Mouse (Mus musculus): ENCODE measurements at regions not wholly inside any gene's neighbourhood (a gene's known extent, or its start where the extent isn't known, plus 50 kb on each side); places are given as distances from the start of the nearest gene placed in this dataset.

DNA sequence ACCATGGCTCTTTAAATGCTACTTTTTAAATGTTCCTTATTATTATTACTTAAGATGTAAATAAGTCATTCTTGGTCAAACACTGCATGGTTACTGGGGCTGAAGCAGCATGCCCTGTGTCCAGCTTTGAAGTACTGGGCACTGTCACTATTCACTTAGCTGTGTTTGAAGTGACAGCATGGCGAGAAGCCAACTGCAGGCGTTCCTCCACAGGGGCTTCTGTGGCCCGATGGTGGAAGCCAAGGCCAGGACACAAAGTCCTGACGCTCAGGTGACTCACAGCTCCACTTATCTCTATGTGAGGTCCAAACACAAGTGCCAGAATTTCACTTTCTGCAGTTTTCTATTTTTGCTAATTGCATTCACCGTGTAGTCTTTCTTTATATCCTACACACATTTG lies 65.3 kb downstream of the Cdca7 start:
- no peak for ATAC-seq (ENCODE audit: insufficient number of reproducible peaks, insufficient read depth, low FRiP score, low TSS enrichment, low read depth)
- Histone ChIP-seq H3K4me2 (no peak overlapping the region), H3K4me1 (replicated peaks) (no peaks in the 10 kb centered on the region), H3K4me3 (replicated peaks) (no peak overlapping the region), H3K27me3 (no peaks in the 10 kb centered on the region), H3K36me3 (no peaks in the 10 kb centered on the region), H3K9me3 (no peaks in the 10 kb centered on the region), H3K9ac (replicated peaks) (no peak overlapping the region), H3K27ac (no peak overlapping the region)
- WGBS, result 77% methylated on average over 5 of the region's 5 CpGs

GRCm38 (mm10) chr2:72545453-72545852 lies 69.5 kb downstream of the Cdca7 start:
- H3K27me3 ChIP-seq, result no peaks in the 10 kb centered on the region
- no peaks in the 10 kb centered on the region for H3K4me1 ChIP-seq (replicated peaks)
- ATAC-seq (ENCODE audit: insufficient number of reproducible peaks, insufficient read depth, low FRiP score, low TSS enrichment, low read depth), result no peak
- H3K9ac ChIP-seq (replicated peaks), result no peak overlapping the region
- H3K4me3 ChIP-seq (replicated peaks), result no peak overlapping the region
- no peak overlapping the region for H3K27ac ChIP-seq
- no peaks in the 10 kb centered on the region for H3K9me3 ChIP-seq
- WGBS, result 90% methylated on average over 1 of the region's 1 CpGs
- H3K4me2 ChIP-seq, result no peak overlapping the region
- H3K36me3 ChIP-seq, result no peaks in the 10 kb centered on the region

DNA sequence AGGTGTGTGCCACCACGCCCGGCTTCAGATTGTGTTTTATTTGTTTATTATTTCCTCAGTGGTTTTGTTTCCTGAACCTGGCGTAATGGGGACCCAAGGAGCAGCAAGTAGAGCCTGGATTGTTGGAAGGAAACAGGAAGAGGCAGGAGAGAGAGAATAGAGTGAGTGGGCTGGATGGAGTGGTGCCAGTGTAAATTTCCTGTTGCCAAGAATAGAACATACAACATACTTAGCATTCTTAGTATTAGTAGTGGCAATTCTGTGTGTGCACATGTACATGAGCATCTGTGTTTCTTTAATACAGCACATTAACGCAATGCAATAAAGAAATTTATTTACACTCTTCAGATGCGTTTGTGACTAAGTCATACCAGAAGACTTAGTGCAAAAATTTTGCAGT lies 70.5 kb downstream of the Cdca7 start:
- 0 out of 2 replicates have a peak, but pooled peaks cover 6% of the 10 kb centered on the region for H3K4me1 ChIP-seq (replicated peaks)
- H3K4me3 ChIP-seq (replicated peaks), result no peak overlapping the region
- no peak overlapping the region for H3K9ac ChIP-seq (replicated peaks)
- no peak overlapping the region for H3K27ac ChIP-seq
- 74% methylated on average over 5 of the region's 5 CpGs for WGBS
- no peaks in the 10 kb centered on the region for H3K27me3 ChIP-seq
- H3K9me3 ChIP-seq, result no peaks in the 10 kb centered on the region
- H3K36me3 ChIP-seq, result no peaks in the 10 kb centered on the region
- ATAC-seq (ENCODE audit: insufficient number of reproducible peaks, insufficient read depth, low FRiP score, low TSS enrichment, low read depth), result no peak
- H3K4me2 ChIP-seq, result no peak overlapping the region

- Histone ChIP-seq H3K4me3 (replicated peaks) (no peak overlapping the region), H3K27me3 (no peaks in the 10 kb centered on the region), H3K4me1 (replicated peaks) (0 out of 2 replicates have a peak, but pooled peaks cover 8% of the 10 kb centered on the region), H3K36me3 (no peaks in the 10 kb centered on the region), H3K27ac (no peak overlapping the region), H3K9me3 (no peaks in the 10 kb centered on the region), H3K9ac (replicated peaks) (no peak overlapping the region), H3K4me2 (no peak overlapping the region)
- ATAC-seq (ENCODE audit: insufficient number of reproducible peaks, insufficient read depth, low FRiP score, low TSS enrichment, low read depth), result no peak
- WGBS, result 75% methylated on average over 4 of the region's 4 CpGs
Observed at GRCm38 (mm10) chr2:72546963-72547362, 71.0 kb downstream of the Cdca7 start.

DNA sequence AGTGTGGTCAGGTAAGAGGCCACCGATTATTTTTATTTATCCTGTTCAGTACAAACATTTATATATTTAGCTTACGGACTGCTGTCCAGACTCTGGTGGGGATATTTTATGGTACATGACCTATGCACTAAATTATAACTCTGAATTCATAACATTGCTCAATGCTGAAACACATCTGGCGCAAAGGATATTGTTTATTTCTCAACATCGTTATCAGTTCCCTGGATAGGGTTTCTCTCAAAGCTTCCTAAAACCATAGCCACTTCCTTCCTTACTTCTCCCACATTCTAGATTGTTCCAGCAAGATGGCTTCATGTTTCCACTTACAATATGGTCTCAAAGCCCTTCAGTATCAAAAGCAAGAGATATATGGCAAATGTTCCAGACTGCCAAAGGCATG lies 75.3 kb downstream of the Cdca7 start:
- ATAC-seq (ENCODE audit: insufficient number of reproducible peaks, insufficient read depth, low FRiP score, low TSS enrichment, low read depth), result no peak
- Histone ChIP-seq H3K4me2 (no peak overlapping the region), H3K4me3 (replicated peaks) (no peak overlapping the region), H3K27me3 (no peaks in the 10 kb centered on the region), H3K9ac (replicated peaks) (no peak overlapping the region), H3K36me3 (no peaks in the 10 kb centered on the region), H3K9me3 (no peaks in the 10 kb centered on the region), H3K27ac (no peak overlapping the region), H3K4me1 (replicated peaks) (peaks cover 8% of the 10 kb centered on the region; the same call in 1 of the 2 replicates)
- WGBS, result 77% methylated on average over 4 of the region's 4 CpGs

GRCm38 (mm10) chr2:72554603-72555002 lies 78.6 kb downstream of the Cdca7 start:
- Histone ChIP-seq H3K9me3 (no peaks in the 10 kb centered on the region), H3K36me3 (no peaks in the 10 kb centered on the region), H3K9ac (replicated peaks) (no peak overlapping the region), H3K27ac (no peak overlapping the region), H3K4me1 (replicated peaks) (peaks cover 37% of the 10 kb centered on the region), H3K4me2 (no peak overlapping the region), H3K27me3 (no peaks in the 10 kb centered on the region), H3K4me3 (replicated peaks) (no peak overlapping the region)
- WGBS, result 91% methylated on average over 5 of the region's 5 CpGs
- ATAC-seq (ENCODE audit: insufficient number of reproducible peaks, insufficient read depth, low FRiP score, low TSS enrichment, low read depth), result no peak

DNA sequence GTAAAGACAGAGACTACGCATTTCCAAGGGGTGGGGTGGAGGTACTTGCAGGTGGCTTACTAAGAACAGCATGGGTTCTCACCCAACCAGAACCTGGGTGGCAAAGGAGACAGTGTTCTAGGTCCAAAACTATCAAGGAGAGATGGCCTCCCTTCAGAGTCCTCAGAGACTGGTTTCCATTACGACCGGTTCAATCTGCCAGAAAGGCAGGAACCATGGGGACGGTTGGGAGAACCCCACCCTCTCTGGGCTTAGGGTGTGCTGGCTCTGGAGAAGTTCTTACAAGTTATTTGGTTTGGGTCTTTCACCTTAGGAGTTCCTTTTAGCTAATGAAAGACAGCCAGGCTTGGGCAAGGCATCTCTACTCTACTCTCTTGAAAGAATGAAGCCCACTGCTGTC lies 79.2 kb downstream of the Cdca7 start:
- Histone ChIP-seq H3K9ac (replicated peaks) (no peak overlapping the region), H3K27me3 (no peaks in the 10 kb centered on the region), H3K36me3 (no peaks in the 10 kb centered on the region), H3K4me3 (replicated peaks) (no peak overlapping the region), H3K4me2 (no peak overlapping the region), H3K4me1 (replicated peaks) (peaks cover 39% of the 10 kb centered on the region), H3K9me3 (no peaks in the 10 kb centered on the region), H3K27ac (no peak overlapping the region)
- 90% methylated on average over 4 of the region's 4 CpGs for WGBS
- ATAC-seq (ENCODE audit: insufficient number of reproducible peaks, insufficient read depth, low FRiP score, low TSS enrichment, low read depth), result no peak

DNA sequence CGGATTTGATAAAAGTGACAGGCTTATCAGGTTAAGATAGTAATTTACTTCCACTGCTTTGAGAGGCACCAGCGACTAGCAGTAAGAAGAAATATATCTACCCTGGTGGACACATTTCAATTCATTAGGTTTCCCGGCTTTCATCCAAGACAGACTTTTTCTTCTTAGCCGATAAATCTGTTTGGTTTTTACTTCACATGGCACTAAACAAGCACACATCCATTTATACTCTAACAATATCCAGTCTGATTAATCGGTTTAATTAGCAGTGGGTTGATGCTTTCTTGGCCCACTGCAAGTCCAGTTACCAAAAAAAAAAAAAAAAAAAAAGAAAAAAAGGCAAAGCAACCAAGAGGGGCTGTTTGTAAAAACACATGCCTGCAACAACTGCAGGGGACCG lies 79.6 kb downstream of the Cdca7 start:
- Histone ChIP-seq H3K27ac (no peak overlapping the region), H3K4me2 (no peak overlapping the region), H3K36me3 (no peaks in the 10 kb centered on the region), H3K27me3 (no peaks in the 10 kb centered on the region), H3K9ac (replicated peaks) (no peak overlapping the region), H3K4me1 (replicated peaks) (peaks cover 39% of the 10 kb centered on the region), H3K4me3 (replicated peaks) (no peak overlapping the region), H3K9me3 (no peaks in the 10 kb centered on the region)
- no peak for ATAC-seq (ENCODE audit: insufficient number of reproducible peaks, insufficient read depth, low FRiP score, low TSS enrichment, low read depth)
- WGBS, result 63% methylated on average over 6 of the region's 6 CpGs

- H3K9ac ChIP-seq (replicated peaks), result no peak overlapping the region
- no peak overlapping the region for H3K4me2 ChIP-seq
- H3K4me1 ChIP-seq (replicated peaks), result peaks cover 35% of the 10 kb centered on the region
- no peak overlapping the region for H3K27ac ChIP-seq
- WGBS, result 63% methylated on average over 8 of the region's 8 CpGs
- ATAC-seq (ENCODE audit: insufficient number of reproducible peaks, insufficient read depth, low FRiP score, low TSS enrichment, low read depth), result no peak
- H3K9me3 ChIP-seq, result no peaks in the 10 kb centered on the region
- no peaks in the 10 kb centered on the region for H3K36me3 ChIP-seq
- H3K27me3 ChIP-seq, result no peaks in the 10 kb centered on the region
- no peak overlapping the region for H3K4me3 ChIP-seq (replicated peaks)
Observed at GRCm38 (mm10) chr2:72556064-72556821, 80.3 kb downstream of the Cdca7 start.

DNA sequence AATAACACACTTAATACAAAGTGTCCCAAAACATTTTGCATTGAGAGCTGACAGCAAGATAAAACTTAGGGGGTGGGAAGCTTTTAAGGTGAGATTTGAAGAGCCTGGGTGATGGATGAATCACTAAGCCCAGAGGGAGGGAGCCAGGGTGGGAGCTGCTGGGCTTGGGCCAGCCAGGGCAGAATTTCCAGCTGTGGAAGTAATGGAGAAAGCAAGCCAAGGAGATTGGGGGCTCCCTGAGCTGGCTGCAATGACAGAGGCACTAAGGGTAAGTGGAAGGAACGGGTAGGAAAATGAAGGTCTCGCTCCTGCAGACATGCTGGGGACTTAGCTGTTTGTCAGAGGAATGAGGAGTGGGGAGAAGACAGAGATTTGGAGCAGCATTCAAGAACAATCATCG lies 81.2 kb downstream of the Cdca7 start:
- peak overlapping the region; percentile 93 for H3K27ac ChIP-seq
- H3K4me3 ChIP-seq (replicated peaks), result no peak overlapping the region
- no peaks in the 10 kb centered on the region for H3K36me3 ChIP-seq
- H3K4me1 ChIP-seq (replicated peaks), result peaks cover 31% of the 10 kb centered on the region
- H3K9me3 ChIP-seq, result no peaks in the 10 kb centered on the region
- ATAC-seq (ENCODE audit: insufficient number of reproducible peaks, insufficient read depth, low FRiP score, low TSS enrichment, low read depth), result no peak
- no peaks in the 10 kb centered on the region for H3K27me3 ChIP-seq
- WGBS, result 12% methylated on average over 3 of the region's 3 CpGs
- peak overlapping the region; percentile 34 for H3K4me2 ChIP-seq
- peak overlapping the region; percentile 34; the same call in 1 of the 2 replicates for H3K9ac ChIP-seq (replicated peaks)

- peak; percentile 96 for ATAC-seq (ENCODE audit: insufficient number of reproducible peaks, insufficient read depth, low FRiP score, low TSS enrichment, low read depth)
- peaks cover 31% of the 10 kb centered on the region for H3K4me1 ChIP-seq (replicated peaks)
- H3K27ac ChIP-seq, result peak overlapping the region; percentile 93
Observed at GRCm38 (mm10) chr2:72557565-72558260, 81.8 kb downstream of the Cdca7 start.

More at GRCm38 (mm10) chr2:72557565-72558260, 81.8 kb downstream of the Cdca7 start:
- Histone ChIP-seq H3K4me2 (peak overlapping the region; percentile 34), H3K9ac (replicated peaks) (peak overlapping the region; percentile 34; the same call in 1 of the 2 replicates), H3K9me3 (no peaks in the 10 kb centered on the region), H3K4me3 (replicated peaks) (no peak overlapping the region), H3K27me3 (no peaks in the 10 kb centered on the region), H3K36me3 (no peaks in the 10 kb centered on the region)
- 16% methylated on average over 9 of the region's 9 CpGs for WGBS
